ENCODE assay signal across 26 mouse cellular contexts in the genomic region with DNA sequence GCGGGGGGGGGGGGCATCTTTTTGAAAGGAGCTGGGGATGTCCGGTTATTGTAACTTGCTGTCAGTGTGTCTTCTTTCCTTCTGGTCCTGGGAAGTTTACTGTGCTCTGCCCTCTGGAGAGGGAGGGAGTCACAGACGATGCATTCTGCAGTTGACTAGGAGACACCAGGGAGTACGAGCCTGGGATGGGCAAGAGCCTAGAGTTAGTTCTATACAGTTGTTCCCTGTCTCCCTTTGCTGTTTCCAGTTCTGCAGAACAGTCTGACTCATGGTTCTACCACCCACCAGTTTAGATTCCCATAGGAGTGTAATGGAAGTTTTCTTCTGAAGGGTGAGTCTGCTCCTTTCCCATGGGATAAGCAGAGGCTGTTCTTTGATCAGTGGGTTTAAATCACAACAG.
A peak's percentile ranks its signal among the peaks of the same experiment; 100 is the strongest.
DNase-seq lines count a peak whose midpoint lies in the region; ATAC-seq lines count a peak whose summit lies in the region.
"Had no signal": no experiment of that assay in that cellular context is flagged by ENCODE, and none has a peak within 500 bp of the region (broad histone marks: within the 10 kb centered on the region; RNA-seq: fewer than 3 reads in every experiment).

No protein-coding gene starts in this region.

- ATAC-seq in forebrain, embryonic 16.5 days, result no peak
- no peak for ATAC-seq in embryonic facial prominence, embryonic 13.5 days (ENCODE audit: insufficient number of reproducible peaks, insufficient read depth, low FRiP score, low TSS enrichment, low read depth)
- no peak for ATAC-seq in hindbrain, embryonic 12.5 days (ENCODE audit: low FRiP score)
- ATAC-seq: CD4-positive, CD25-positive, alpha-beta regulatory T cell, adult 4 months; forebrain, embryonic 14.5 days; Patski had no signal

- peaks cover 98% of the 10 kb centered on the region for H3K27me3 ChIP-seq in forebrain, embryonic 10.5 days (ENCODE audit: poor library complexity, severe bottlenecking)
- peaks cover 6% of the 10 kb centered on the region; the same call in 1 of the 2 replicates for H3K27me3 ChIP-seq in forebrain, embryonic 16.5 days (replicated peaks; ENCODE audit: control insufficient read depth, insufficient read depth, low read length)
- H3K27me3 ChIP-seq in embryonic facial prominence, embryonic 13.5 days, result no peaks in the 10 kb centered on the region; the same call in 1 of the 2 replicates
- 0 out of 2 replicates have a peak, but pooled peaks cover 4% of the 10 kb centered on the region for H3K27me3 ChIP-seq in hindbrain, embryonic 12.5 days
- H3K27me3 ChIP-seq: liver, embryonic 13.5 days had no signal

- no peak overlapping the region for H3K9ac ChIP-seq in forebrain, embryonic 16.5 days (replicated peaks; ENCODE audit: low read depth, low read length)
- no peak overlapping the region for H3K9ac ChIP-seq in embryonic facial prominence, embryonic 13.5 days
- no peak overlapping the region for H3K9ac ChIP-seq in hindbrain, embryonic 12.5 days
- H3K9ac ChIP-seq: hindbrain, embryonic 13.5 days; limb, embryonic 13.5 days; liver, embryonic 13.5 days had no signal

- H3K27ac ChIP-seq in forebrain, embryonic 10.5 days, result 0 out of 2 replicates have a peak overlapping the region, but pooled peaks have one; percentile 33
- no peak overlapping the region for H3K27ac ChIP-seq in forebrain, embryonic 16.5 days (ENCODE audit: low read length)
- 0 out of 2 replicates have a peak overlapping the region, but pooled peaks have one; percentile 28 for H3K27ac ChIP-seq in embryonic facial prominence, embryonic 13.5 days
- no peak overlapping the region for H3K27ac ChIP-seq in hindbrain, embryonic 12.5 days
- H3K27ac ChIP-seq: heart, adult 2 months; hindbrain, embryonic 13.5 days; limb, embryonic 13.5 days; liver, embryonic 13.5 days had no signal

- H3K4me1 ChIP-seq in forebrain, embryonic 10.5 days, result peaks cover 66% of the 10 kb centered on the region
- H3K4me1 ChIP-seq in forebrain, embryonic 16.5 days (replicated peaks; ENCODE audit: control insufficient read depth, insufficient read depth, low read length), result no peaks in the 10 kb centered on the region
- peaks cover 59% of the 10 kb centered on the region for H3K4me1 ChIP-seq in embryonic facial prominence, embryonic 13.5 days
- peaks cover 30% of the 10 kb centered on the region for H3K4me1 ChIP-seq in hindbrain, embryonic 12.5 days
- H3K4me1 ChIP-seq: liver, embryonic 13.5 days had no signal

- H3K36me3 ChIP-seq in forebrain, embryonic 10.5 days (replicated peaks), result no peaks in the 10 kb centered on the region
- no peaks in the 10 kb centered on the region for H3K36me3 ChIP-seq in forebrain, embryonic 16.5 days (ENCODE audit: control insufficient read depth, insufficient read depth)
- no peaks in the 10 kb centered on the region for H3K36me3 ChIP-seq in embryonic facial prominence, embryonic 13.5 days
- H3K36me3 ChIP-seq in hindbrain, embryonic 12.5 days, result no peaks in the 10 kb centered on the region
- H3K36me3 ChIP-seq: hindbrain, embryonic 13.5 days; limb, embryonic 13.5 days; liver, embryonic 13.5 days had no signal

- DNase-seq in forebrain, embryonic 10.5 days (ENCODE audit: extremely low spot score, low spot score), result peak; percentile 27
- DNase-seq in left cerebral cortex, postnatal 36 days (ENCODE audit: low spot score in 2 of 2), result peak; percentile 17 to 24
- DNase-seq in left cerebral cortex, adult 11 months (ENCODE audit: low spot score), result no peak
- no peak for DNase-seq in cerebellum, adult 11-12 months
- DNase-seq: adrenal gland, adult 2 months; cerebellum, adult 18-20 months; cerebellum, postnatal 14 days; gastrocnemius, postnatal 25 days; heart, adult 2 months; kidney, adult 2 months; kidney, postnatal 10 days; liver, embryonic 13.5 days; lung, adult 2 months; lung, postnatal 14 days; thymus, adult 2 months; thymus, postnatal 4 days had no signal

- peaks cover 8% of the 10 kb centered on the region; the same call in 1 of the 2 replicates for H3K9me3 ChIP-seq in forebrain, embryonic 10.5 days
- H3K9me3 ChIP-seq in forebrain, embryonic 16.5 days (ENCODE audit: control insufficient read depth, low read length), result no peaks in the 10 kb centered on the region
- no peaks in the 10 kb centered on the region for H3K9me3 ChIP-seq in embryonic facial prominence, embryonic 13.5 days
- H3K9me3 ChIP-seq in hindbrain, embryonic 12.5 days (replicated peaks), result no peaks in the 10 kb centered on the region
- H3K9me3 ChIP-seq: hindbrain, embryonic 13.5 days; limb, embryonic 13.5 days; liver, embryonic 13.5 days had no signal

- H3K4me3 ChIP-seq in forebrain, embryonic 10.5 days, result no peak overlapping the region
- H3K4me3 ChIP-seq in forebrain, embryonic 16.5 days (replicated peaks; ENCODE audit: low read length), result no peak overlapping the region
- no peak overlapping the region for H3K4me3 ChIP-seq in embryonic facial prominence, embryonic 13.5 days
- no peak overlapping the region for H3K4me3 ChIP-seq in hindbrain, embryonic 12.5 days
- H3K4me3 ChIP-seq: erythroblast, embryonic 14.5 days; heart, adult 2 months; hindbrain, embryonic 13.5 days; limb, embryonic 13.5 days; liver, embryonic 13.5 days had no signal

- WGBS in forebrain, embryonic 10.5 days, result 8% methylated on average over 4 of the region's 4 CpGs
- 6% methylated on average over 4 of the region's 4 CpGs for WGBS in forebrain, embryonic 16.5 days
- 17% methylated on average over 4 of the region's 4 CpGs for WGBS in embryonic facial prominence, embryonic 13.5 days
- 21% methylated on average over 4 of the region's 4 CpGs for WGBS in hindbrain, embryonic 12.5 days

- no peak overlapping the region for H3K4me2 ChIP-seq in forebrain, embryonic 16.5 days (ENCODE audit: low read length)
- H3K4me2 ChIP-seq in embryonic facial prominence, embryonic 13.5 days, result 0 out of 2 replicates have a peak overlapping the region, but pooled peaks have one; percentile 11
- H3K4me2 ChIP-seq in hindbrain, embryonic 12.5 days (replicated peaks), result no peak overlapping the region
- H3K4me2 ChIP-seq: hindbrain, embryonic 13.5 days; limb, embryonic 13.5 days; liver, embryonic 13.5 days; midbrain, embryonic 11.5 days had no signal

- intact Hi-C loops in left cerebral cortex, postnatal 36 days (cut with DNase I), result no loop called here

Comparison
In these comparisons a context has a peak if more than half of its experiments do, and no peak if none do; other contexts are left out.
1. DNase-seq: peak in forebrain, embryonic 10.5 days (single experiment) and left cerebral cortex, postnatal 36 days (2 of 2); none in left cerebral cortex, adult 11 months (single experiment) and cerebellum, adult 11-12 months (single experiment).
2. H3K27ac ChIP-seq: peak in forebrain, embryonic 10.5 days (single experiment) and embryonic facial prominence, embryonic 13.5 days (single experiment); none in forebrain, embryonic 16.5 days (single experiment) and hindbrain, embryonic 12.5 days (single experiment).